Mouse (Mus musculus) skeletal muscle tissue, adult 2 months (tissue): ENCODE data around the gene Cby3.
A peak's percentile ranks its signal among the peaks of the same experiment; 100 is the strongest.

Source experiments
- DNase-seq: peaks from one replicate; pipeline ENCODE4 v3.0.0-alpha.2; 2012; ENCODE audit warnings: low read depth, low spot score

Gene Cby3

GRCm38 (mm10) chr11:50388217-50388929 is 34.1 kb downstream of the Cby3 start:
- DNase-seq: no peak

DNA sequence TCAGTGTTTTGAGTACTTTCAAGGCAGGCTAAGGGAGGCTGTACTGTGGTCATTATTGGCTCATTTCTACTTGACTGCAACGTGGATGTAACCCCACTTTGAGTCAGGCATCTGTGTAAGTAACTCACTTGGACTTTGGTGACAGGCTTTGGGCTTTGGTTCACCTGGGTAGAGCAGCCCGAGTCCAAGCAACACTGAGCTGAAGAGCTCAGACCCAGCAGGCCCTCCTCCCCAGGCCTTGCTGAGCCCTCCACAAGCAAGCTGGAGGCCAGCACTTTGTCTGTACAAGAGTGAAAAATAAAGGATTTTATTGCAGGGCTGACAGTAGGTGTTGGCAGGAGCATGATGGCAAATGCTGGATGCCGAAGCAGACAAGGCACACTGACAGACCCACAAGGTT is 34.7 kb downstream of the Cby3 start:
- DNase-seq: no peak

DNA sequence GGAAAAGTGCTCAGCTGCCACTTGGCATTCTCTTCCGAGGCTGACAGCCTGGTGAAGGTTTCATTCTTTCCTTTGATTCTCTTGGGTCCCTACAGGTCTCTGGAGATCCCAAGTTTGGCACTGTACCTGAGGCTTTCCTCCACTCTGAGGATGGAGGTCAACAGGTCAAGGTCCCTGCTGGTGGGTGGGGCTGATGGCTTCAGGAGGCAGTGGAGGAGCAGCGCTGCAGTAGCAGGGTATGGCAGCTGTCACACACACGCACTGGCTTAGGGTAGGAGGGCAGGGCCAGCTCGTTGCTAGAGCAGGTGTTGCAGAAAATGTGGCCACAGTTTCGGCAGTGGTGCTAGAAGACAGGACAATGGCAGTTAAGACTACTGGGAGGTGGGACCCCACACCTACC is 35.4 kb downstream of the Cby3 start:
- no peak for DNase-seq

DNA sequence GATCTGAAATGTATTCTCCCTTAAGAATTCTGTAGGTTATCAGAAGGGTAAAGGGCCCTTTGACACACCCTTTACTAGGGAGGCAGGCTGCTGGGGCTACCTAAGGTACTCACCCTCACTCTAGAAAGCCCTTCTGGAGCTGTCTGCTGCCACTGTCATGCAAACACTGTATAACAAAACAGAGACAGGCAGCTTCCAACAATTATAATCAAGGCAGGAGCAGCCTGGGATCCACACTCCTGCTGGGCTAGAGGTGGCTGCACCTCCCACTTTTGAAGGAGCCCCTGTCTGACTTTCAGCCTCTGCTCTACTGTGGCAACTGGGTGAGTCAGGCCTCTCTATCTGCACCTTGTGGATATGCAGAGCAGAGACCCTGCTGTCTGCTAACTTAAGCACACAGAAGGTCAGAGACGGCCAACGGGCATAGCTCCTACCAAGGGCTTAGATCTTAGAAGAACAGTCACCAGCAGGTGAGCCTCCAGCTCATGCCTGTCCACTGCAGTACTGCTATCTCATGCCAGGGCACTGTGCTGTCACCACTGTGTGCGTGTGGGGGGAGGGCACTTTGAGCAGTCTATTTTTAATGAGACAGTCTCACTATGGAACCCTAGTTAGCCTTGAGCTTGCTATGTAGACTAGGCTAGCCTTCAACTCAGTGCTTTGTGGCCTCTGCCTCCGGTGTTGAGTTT is 37.2 kb downstream of the Cby3 start:
- no peak for DNase-seq

DNA sequence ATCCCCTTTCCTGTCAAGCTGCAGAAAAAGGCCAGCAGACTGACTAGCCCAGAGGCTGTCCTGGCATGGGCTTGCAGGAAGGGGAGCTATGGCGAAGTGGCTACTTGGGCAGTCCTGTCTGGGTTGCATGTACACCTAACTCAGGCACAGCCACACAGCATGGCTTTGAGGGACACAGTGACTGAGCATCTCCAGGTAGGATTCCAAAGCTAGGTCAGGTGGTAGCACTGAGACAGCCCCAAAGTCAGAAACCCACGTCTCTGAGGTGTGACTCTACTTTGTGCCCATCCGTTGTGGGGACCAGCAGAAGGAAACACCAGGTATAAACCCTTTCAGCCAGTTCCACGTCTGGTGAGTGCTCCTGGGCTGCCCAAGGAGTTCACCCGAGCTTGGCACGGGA is 39.0 kb downstream of the Cby3 start:
- no peak for DNase-seq

DNA sequence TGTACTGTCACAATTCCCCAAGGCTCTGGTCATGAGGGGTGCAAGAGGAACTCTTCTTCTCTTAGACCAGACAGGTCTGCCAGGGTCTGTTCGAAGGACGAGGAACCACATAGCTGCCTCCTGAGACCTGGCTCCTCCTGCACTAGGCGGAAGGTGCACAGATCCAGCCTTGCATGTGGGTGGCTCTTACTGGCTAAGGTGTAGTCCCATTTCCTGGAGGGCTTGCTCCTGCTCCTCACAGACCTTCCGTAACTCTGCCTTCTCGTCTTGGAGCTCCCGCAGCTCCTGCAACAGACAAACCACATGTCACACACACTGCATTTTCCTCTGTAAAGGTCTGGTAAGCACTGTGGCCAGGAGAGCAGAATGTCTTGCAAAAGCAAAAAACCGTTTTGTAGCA is 40.5 kb downstream of the Cby3 start:
- no peak for DNase-seq

GRCm38 (mm10) chr11:50396766-50397307 is 42.6 kb downstream of the Cby3 start:
- no peak for DNase-seq

DNA sequence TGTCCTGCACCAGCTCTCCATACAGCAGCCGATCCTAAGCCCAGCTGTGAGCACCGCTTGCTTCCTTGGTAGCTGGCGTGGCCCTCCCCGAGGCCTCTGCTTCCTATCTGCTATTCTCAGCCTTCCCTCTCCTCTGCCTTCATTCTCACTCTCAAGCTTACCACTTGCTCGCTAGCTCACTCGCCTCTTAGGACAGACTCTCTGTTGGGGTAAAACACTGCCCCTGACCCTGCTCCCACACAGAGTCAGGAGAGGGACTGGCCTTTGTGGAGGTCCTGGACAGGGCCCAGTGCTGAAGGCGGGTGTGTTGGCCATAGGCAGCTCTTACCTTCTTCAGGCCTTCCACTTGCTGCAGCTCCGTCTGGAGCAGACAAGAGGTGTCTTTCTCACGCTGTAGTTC is 43.1 kb downstream of the Cby3 start:
- no peak for DNase-seq

GRCm38 (mm10) chr11:50398803-50399202 is 44.5 kb downstream of the Cby3 start:
- DNase-seq: no peak

- no peak for DNase-seq
Measured at GRCm38 (mm10) chr11:50402481-50402880, 48.2 kb downstream of the Cby3 start.

DNA sequence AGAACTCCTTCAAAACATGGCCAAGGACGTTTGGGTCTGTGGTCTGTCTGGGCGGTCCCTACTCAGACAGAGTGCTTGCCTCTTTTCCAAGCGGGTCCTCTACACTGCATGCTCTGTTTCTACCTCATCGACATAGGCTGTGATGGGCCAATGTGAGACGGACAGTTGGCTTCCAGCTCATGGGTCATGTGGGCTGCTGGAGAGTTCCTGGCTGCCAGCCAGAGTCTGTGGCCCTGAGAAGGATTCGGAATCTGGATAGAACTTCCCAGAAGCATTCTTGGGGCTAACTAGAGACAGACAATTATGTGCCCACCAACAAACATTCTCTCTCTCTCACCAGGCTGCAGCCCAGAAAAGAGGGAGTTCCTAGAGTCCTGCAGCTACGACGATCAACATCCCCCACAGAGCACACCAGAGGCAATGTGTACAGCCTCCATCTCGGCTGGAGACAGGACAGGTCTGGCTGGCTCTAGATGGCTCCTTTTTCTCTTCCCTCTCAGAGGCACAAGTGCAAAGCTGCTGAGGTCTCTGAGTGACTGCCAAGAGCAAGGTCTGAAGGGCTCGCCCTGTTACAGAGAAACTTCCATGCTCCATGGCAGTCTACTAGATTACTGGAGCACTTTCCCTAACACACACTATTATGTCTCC is 49.2 kb downstream of the Cby3 start:
- DNase-seq: peak; percentile 29

- DNase-seq: no peak
Measured at GRCm38 (mm10) chr11:50407235-50407634, 53.0 kb downstream of the Cby3 start.
